ENCODE assay signal across 9 mouse cellular contexts in the genomic region with DNA sequence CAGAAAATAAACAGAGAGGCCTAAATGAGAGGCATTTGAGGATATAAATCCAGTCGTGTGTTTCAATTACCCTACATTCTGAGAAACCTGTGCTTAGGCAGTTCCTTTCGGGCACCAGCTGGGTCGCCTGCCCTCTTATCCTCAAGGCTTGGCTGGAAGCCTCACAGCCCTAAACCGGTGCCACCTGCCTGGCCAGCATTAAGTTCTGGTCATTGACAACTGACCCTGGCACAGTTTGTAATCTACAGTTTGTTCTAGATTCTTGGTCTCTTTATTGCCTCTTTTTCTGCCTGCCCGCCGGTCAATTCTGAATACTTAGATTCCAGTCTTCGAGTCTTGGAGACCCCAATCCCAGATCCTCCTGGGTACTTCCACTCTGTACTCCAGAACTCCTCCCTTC. TPM values are rescaled to one million over a fixed set of nuclear protein-coding genes. Genes with fewer than 3 reads are reported as not detected.
DNase-seq lines count a peak whose midpoint lies in the region; ATAC-seq and TF ChIP-seq lines count a peak whose summit lies in the region.
"Had no signal": no experiment of that assay in that cellular context is flagged by ENCODE, and none has a peak within 500 bp of the region (broad histone marks: within the 10 kb centered on the region; RNA-seq: fewer than 3 reads in every experiment).

No protein-coding gene starts in this region.

- no peaks in the 10 kb centered on the region for H3K36me3 ChIP-seq in neural tube, embryonic 12.5 days

- H3K27ac ChIP-seq in cerebellum, adult 2 months (ENCODE audit: insufficient read depth, low read length): no peak overlapping the region
- H3K27ac ChIP-seq in neural tube, embryonic 12.5 days: no peak overlapping the region

- TF ChIP-seq POLR2A in cerebellum, adult 2 months (IDR thresholded peaks at IDR 0.05; ENCODE audit: borderline replicate concordance, insufficient read depth, low read length): no peak

- peak overlapping the region; percentile 88 for H3K4me2 ChIP-seq in neural tube, embryonic 12.5 days (replicated peaks)

- no peak for ATAC-seq in cerebellum, adult (ENCODE audit: insufficient number of reproducible peaks, low FRiP score, low TSS enrichment)
- ATAC-seq in neural tube, embryonic 12.5 days (ENCODE audit: low FRiP score, low read depth): no peak; the same call in 1 of the 2 replicates

- 3% methylated on average over 7 of the region's 7 CpGs for WGBS in cerebellum, adult 2 months
- 26% methylated on average over 7 of the region's 7 CpGs for whole genome bisulfite sequencing in neural tube, embryonic 12.5 days

- peak overlapping the region; percentile 78 for H3K4me3 ChIP-seq in cerebellum, adult 2 months (replicated peaks; ENCODE audit: insufficient read depth, low read depth, low read length)
- peak overlapping the region; percentile 57 for H3K4me3 ChIP-seq in neural tube, embryonic 12.5 days

- no peaks in the 10 kb centered on the region for H3K9me3 ChIP-seq in neural tube, embryonic 12.5 days

- H3K4me1 ChIP-seq in cerebellum, adult 2 months (ENCODE audit: control insufficient read depth, insufficient read depth, low read length): peaks cover 4% of the 10 kb centered on the region; the same call in 1 of the 2 replicates
- H3K4me1 ChIP-seq in neural tube, embryonic 12.5 days: peaks cover 8% of the 10 kb centered on the region

- DNase-seq in cerebellum, adult 2 months: peak; percentile 39 to 40
- DNase-seq in urinary bladder, postnatal 14 days (ENCODE audit: low spot score): peak; percentile 59
- no peak for DNase-seq in urinary bladder, adult 2 months (ENCODE audit: low spot score)
- peak; percentile 67 to 72 for DNase-seq in kidney, postnatal 36 days
- DNase-seq in layer of hippocampus, postnatal 14 days (ENCODE audit: low spot score in 2 of 2): no peak
- DNase-seq in frontal cortex, postnatal 10 days (ENCODE audit: low spot score in 2 of 2): no peak

- TF ChIP-seq CTCF in cerebellum, adult 2 months (IDR thresholded peaks at IDR 0.05; ENCODE audit: borderline replicate concordance, insufficient read depth, low read depth, low read length): no peak

- H3K9ac ChIP-seq in neural tube, embryonic 12.5 days: peak overlapping the region; percentile 77

- no peaks in the 10 kb centered on the region for H3K27me3 ChIP-seq in cerebellum, adult 2 months (ENCODE audit: control insufficient read depth, insufficient read depth, low read length)
- no peaks in the 10 kb centered on the region for H3K27me3 ChIP-seq in neural tube, embryonic 12.5 days (replicated peaks)

RNA-seq across cellular contexts. Expression of gene Fpgs, which starts 10.7 kb away (rescaled TPM):
- polyA plus RNA-seq in cerebellum, adult 2 months (2012; rRNA removed): 19.2 and 19.7 TPM in 2 replicates
- polyA plus RNA-seq in urinary bladder, adult 2 months (2012; rRNA removed): 29.4 and 36.3 TPM in 2 replicates
- polyA plus RNA-seq in neural tube, embryonic 12.5 days (2016; fragmentation: Nextera tagmentation; extraction: Ambion mirVana): 16.4 and 17.3 TPM in 2 replicates
- total RNA-seq in layer of hippocampus, postnatal 14 days (2021): 10 to 100 TPM; 11.6 to 13.0 TPM

RNA-seq across cellular contexts. Expression of gene Cdk9, which starts 19.6 kb away (rescaled TPM):
- polyA plus RNA-seq in cerebellum, adult 2 months (2012; rRNA removed): 170 and 186 TPM in 2 replicates
- 112 and 151 TPM in 2 replicates for polyA plus RNA-seq in urinary bladder, adult 2 months (2012; rRNA removed)
- 97.8 and 103 TPM in 2 replicates for polyA plus RNA-seq in neural tube, embryonic 12.5 days (2016; fragmentation: Nextera tagmentation; extraction: Ambion mirVana)
- total RNA-seq in layer of hippocampus, postnatal 14 days (2021): 10 to 100 TPM; 88.8 to 91.1 TPM

RNA-seq across cellular contexts. Expression of gene Sh2d3c, which starts 27.6 kb away (rescaled TPM):
- 47.0 and 53.2 TPM in 2 replicates for polyA plus RNA-seq in cerebellum, adult 2 months (2012; rRNA removed)
- polyA plus RNA-seq in urinary bladder, adult 2 months (2012; rRNA removed): 9.9 and 10.3 TPM in 2 replicates
- polyA plus RNA-seq in neural tube, embryonic 12.5 days (2016; fragmentation: Nextera tagmentation; extraction: Ambion mirVana): 41.8 and 45.1 TPM in 2 replicates
- 10 to 100 TPM; 31.4 to 33.2 TPM for total RNA-seq in layer of hippocampus, postnatal 14 days (2021)

RNA-seq across cellular contexts. Expression of gene Eng, which starts 46.9 kb away (rescaled TPM):
- polyA plus RNA-seq in cerebellum, adult 2 months (2012; rRNA removed): 28.0 and 31.6 TPM in 2 replicates
- 59.8 and 73.9 TPM in 2 replicates for polyA plus RNA-seq in urinary bladder, adult 2 months (2012; rRNA removed)
- polyA plus RNA-seq in neural tube, embryonic 12.5 days (2016; fragmentation: Nextera tagmentation; extraction: Ambion mirVana): 28.8 and 33.0 TPM in 2 replicates
- 10 to 100 TPM; 27.0 to 28.8 TPM for total RNA-seq in layer of hippocampus, postnatal 14 days (2021)

RNA-seq across cellular contexts. Expression of gene 6330409D20Rik, which starts 47.5 kb away (rescaled TPM):
- 5.6 and 7.7 TPM in 2 replicates for polyA plus RNA-seq in cerebellum, adult 2 months (2012; rRNA removed)
- polyA plus RNA-seq in urinary bladder, adult 2 months (2012; rRNA removed): not detected in 2 replicates
- polyA plus RNA-seq in neural tube, embryonic 12.5 days (2016; fragmentation: Nextera tagmentation; extraction: Ambion mirVana): 2.1 and 3.1 TPM in 2 replicates
- 1 to 10 TPM; 2.8 to 2.9 TPM for total RNA-seq in layer of hippocampus, postnatal 14 days (2021)
- total RNA-seq: hematopoietic stem cell, adult 5-6 weeks had no signal

Comparison
In these comparisons a context has a peak if more than half of its experiments do, and no peak if none do; other contexts are left out.
1. DNase-seq: peak in cerebellum, adult 2 months (2 of 2), urinary bladder, postnatal 14 days (single experiment) and kidney, postnatal 36 days (2 of 2); none in urinary bladder, adult 2 months (single experiment), layer of hippocampus, postnatal 14 days (0 of 2) and frontal cortex, postnatal 10 days (0 of 2).